Mouse (Mus musculus): ENCODE data around the gene Ctnnb1. TPM values are rescaled to one million over a fixed set of nuclear protein-coding genes. Genes with fewer than 3 reads are reported as not detected.

The Ctnnb1 gene
- polyA plus RNA-seq, 1 experiment: 230 TPM

DNA sequence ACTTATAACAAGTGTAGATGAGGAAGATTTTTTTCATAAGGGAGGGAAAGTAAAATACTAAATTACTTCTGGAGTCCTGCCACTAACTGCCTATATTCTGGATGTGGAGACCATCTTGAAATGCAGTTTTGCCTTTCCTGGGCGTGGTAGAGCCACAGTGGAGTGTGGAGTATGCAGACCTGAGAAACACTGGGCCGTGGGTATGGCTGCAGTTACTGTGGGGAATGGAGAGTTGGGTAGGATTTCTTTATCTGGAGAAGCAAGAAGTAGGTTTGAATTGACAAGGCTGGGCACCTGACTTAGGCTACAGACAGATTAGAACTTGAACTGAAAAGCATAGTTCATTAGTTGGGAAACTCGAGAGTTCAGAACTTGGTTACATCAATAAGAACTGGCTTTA is 15.2 kb downstream of the Ctnnb1 start:
- H3K4me3 ChIP-seq (ENCODE audit: low read depth, low read length): no peak overlapping the region
- H3K27me3 ChIP-seq (ENCODE audit: control insufficient read depth, insufficient read depth, low read length): no peaks in the 10 kb centered on the region
- H3K27ac ChIP-seq (ENCODE audit: insufficient read depth, low read depth, low read length): no peak overlapping the region
- 28% methylated on average over 3 of the region's 3 CpGs for WGBS
- H3K4me1 ChIP-seq (ENCODE audit: control insufficient read depth, insufficient read depth, insufficient read length, low read length): peaks cover 24% of the 10 kb centered on the region
- H3K36me3 ChIP-seq (ENCODE audit: control insufficient read depth, insufficient read depth, low read length): peaks cover 6% of the 10 kb centered on the region; the same call in 1 of the 2 replicates
- no peak for TF ChIP-seq POLR2A (IDR thresholded peaks at IDR 0.05; ENCODE audit: low read depth, low read length)
- no peak for TF ChIP-seq CTCF (IDR thresholded peaks at IDR 0.05; ENCODE audit: extremely low read depth, insufficient read length, insufficient replicate concordance, low read depth, low read length)

DNA sequence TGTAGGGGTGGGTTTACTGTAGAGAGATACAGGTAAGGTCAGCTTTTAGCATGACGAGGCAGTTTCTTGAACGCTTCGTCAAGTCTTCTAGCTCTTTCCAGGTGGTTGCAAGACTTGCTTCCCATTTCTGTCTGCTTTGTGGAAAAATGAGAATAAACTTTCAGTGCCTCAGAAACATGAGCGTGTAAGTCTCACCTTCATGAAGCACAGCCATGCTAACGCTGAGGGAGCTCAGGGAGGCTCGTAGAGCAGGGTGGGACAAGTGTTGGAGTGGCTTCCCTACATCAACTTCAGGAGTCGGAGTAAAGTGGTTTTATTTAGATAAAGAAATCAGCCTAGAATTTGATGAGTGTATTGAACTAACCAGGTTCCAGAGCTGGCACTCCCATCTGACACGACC is 17.1 kb downstream of the Ctnnb1 start:
- no peaks in the 10 kb centered on the region for H3K27me3 ChIP-seq (ENCODE audit: control insufficient read depth, insufficient read depth, low read length)
- H3K36me3 ChIP-seq (ENCODE audit: control insufficient read depth, insufficient read depth, low read length): peaks cover 15% of the 10 kb centered on the region
- TF ChIP-seq POLR2A (IDR thresholded peaks at IDR 0.05; ENCODE audit: low read depth, low read length) (no peak), CTCF (IDR thresholded peaks at IDR 0.05; ENCODE audit: extremely low read depth, insufficient read length, insufficient replicate concordance, low read depth, low read length) (no peak)
- WGBS: 57% methylated on average over 8 of the region's 8 CpGs
- H3K27ac ChIP-seq (ENCODE audit: insufficient read depth, low read depth, low read length): no peak overlapping the region
- peaks cover 17% of the 10 kb centered on the region for H3K4me1 ChIP-seq (ENCODE audit: control insufficient read depth, insufficient read depth, insufficient read length, low read length)
- no peak overlapping the region for H3K4me3 ChIP-seq (ENCODE audit: low read depth, low read length)

DNA sequence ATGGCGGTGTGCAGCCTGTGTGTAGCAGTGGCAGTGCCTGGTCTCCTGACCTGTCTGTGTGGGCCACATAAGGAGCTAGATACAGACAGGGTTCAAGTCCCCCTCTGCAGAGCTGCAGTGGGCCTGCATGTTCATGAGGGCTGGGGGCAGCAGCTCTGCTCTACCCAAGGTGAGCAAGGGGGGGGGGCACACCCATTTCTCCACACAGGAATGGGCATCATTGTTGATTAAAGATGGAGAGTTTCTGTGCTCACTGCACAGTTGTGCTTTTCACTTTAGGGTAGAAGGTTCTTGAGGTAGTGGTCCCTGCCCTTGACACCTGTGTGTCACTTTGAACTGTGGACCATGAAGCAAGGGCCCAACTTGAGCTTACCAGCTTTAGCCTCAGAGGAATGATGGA is 19.8 kb downstream of the Ctnnb1 start:
- 98% methylated on average over 1 of the region's 1 CpGs for WGBS
- Histone ChIP-seq H3K27ac (ENCODE audit: insufficient read depth, low read depth, low read length) (no peak overlapping the region), H3K27me3 (ENCODE audit: control insufficient read depth, insufficient read depth, low read length) (no peaks in the 10 kb centered on the region), H3K4me3 (ENCODE audit: low read depth, low read length) (no peak overlapping the region), H3K36me3 (ENCODE audit: control insufficient read depth, insufficient read depth, low read length) (peaks cover 39% of the 10 kb centered on the region), H3K4me1 (ENCODE audit: control insufficient read depth, insufficient read depth, insufficient read length, low read length) (peaks cover 15% of the 10 kb centered on the region)
- TF ChIP-seq POLR2A (IDR thresholded peaks at IDR 0.05; ENCODE audit: low read depth, low read length) (no peak), CTCF (IDR thresholded peaks at IDR 0.05; ENCODE audit: extremely low read depth, insufficient read length, insufficient replicate concordance, low read depth, low read length) (no peak)

- peaks cover 57% of the 10 kb centered on the region for H3K36me3 ChIP-seq (ENCODE audit: control insufficient read depth, insufficient read depth, low read length)
- H3K4me1 ChIP-seq (ENCODE audit: control insufficient read depth, insufficient read depth, insufficient read length, low read length): peaks cover 13% of the 10 kb centered on the region
- no peak overlapping the region for H3K27ac ChIP-seq (ENCODE audit: insufficient read depth, low read depth, low read length)
- TF ChIP-seq CTCF (IDR thresholded peaks at IDR 0.05; ENCODE audit: extremely low read depth, insufficient read length, insufficient replicate concordance, low read depth, low read length): no peak
- TF ChIP-seq POLR2A (IDR thresholded peaks at IDR 0.05; ENCODE audit: low read depth, low read length): no peak
- H3K4me3 ChIP-seq (ENCODE audit: low read depth, low read length): no peak overlapping the region
- WGBS: 85% methylated on average over 12 of the region's 12 CpGs
- H3K27me3 ChIP-seq (ENCODE audit: control insufficient read depth, insufficient read depth, low read length): no peaks in the 10 kb centered on the region
Observed at GRCm38 (mm10) chr9:120950761-120951160, 21.7 kb downstream of the Ctnnb1 start.

DNA sequence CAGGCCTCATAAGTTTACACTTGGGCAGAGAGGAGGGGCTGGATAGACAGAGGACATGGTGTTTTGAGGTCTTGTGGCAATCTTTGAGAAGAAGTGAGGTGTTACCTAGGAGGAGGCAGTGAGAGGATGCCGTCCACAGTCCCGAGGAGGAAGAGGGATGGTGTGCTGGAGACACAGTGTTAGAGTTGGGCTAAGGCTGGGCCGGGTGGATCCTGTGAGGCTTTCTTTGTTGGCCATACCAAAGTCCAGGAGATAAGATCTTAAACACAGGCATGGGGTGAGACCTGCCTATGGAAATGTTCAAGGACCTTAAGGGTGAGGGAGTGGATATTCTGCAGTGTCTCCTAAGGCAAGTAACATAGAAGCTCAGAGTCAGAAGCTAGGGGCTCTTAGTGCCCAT is 22.9 kb downstream of the Ctnnb1 start:
- Histone ChIP-seq H3K36me3 (ENCODE audit: control insufficient read depth, insufficient read depth, low read length) (peaks cover 68% of the 10 kb centered on the region), H3K4me1 (ENCODE audit: control insufficient read depth, insufficient read depth, insufficient read length, low read length) (peaks cover 11% of the 10 kb centered on the region), H3K27ac (ENCODE audit: insufficient read depth, low read depth, low read length) (no peak overlapping the region), H3K4me3 (ENCODE audit: low read depth, low read length) (no peak overlapping the region), H3K27me3 (ENCODE audit: control insufficient read depth, insufficient read depth, low read length) (no peaks in the 10 kb centered on the region)
- TF ChIP-seq POLR2A (IDR thresholded peaks at IDR 0.05; ENCODE audit: low read depth, low read length) (no peak), CTCF (IDR thresholded peaks at IDR 0.05; ENCODE audit: extremely low read depth, insufficient read length, insufficient replicate concordance, low read depth, low read length) (no peak)
- WGBS: 23% methylated on average over 3 of the region's 3 CpGs

GRCm38 (mm10) chr9:120958051-120958450 is 29.0 kb downstream of the Ctnnb1 start:
- H3K36me3 ChIP-seq (ENCODE audit: control insufficient read depth, insufficient read depth, low read length): peaks cover 88% of the 10 kb centered on the region
- peaks cover 7% of the 10 kb centered on the region; the same call in 1 of the 2 replicates for H3K4me1 ChIP-seq (ENCODE audit: control insufficient read depth, insufficient read depth, insufficient read length, low read length)
- TF ChIP-seq CTCF (IDR thresholded peaks at IDR 0.05; ENCODE audit: extremely low read depth, insufficient read length, insufficient replicate concordance, low read depth, low read length) (no peak), POLR2A (IDR thresholded peaks at IDR 0.05; ENCODE audit: low read depth, low read length) (no peak)
- no peak overlapping the region for H3K27ac ChIP-seq (ENCODE audit: insufficient read depth, low read depth, low read length)
- no peaks in the 10 kb centered on the region for H3K27me3 ChIP-seq (ENCODE audit: control insufficient read depth, insufficient read depth, low read length)
- no peak overlapping the region for H3K4me3 ChIP-seq (ENCODE audit: low read depth, low read length)
- WGBS: 91% methylated on average over 5 of the region's 5 CpGs

GRCm38 (mm10) chr9:120958560-120958959 is 29.5 kb downstream of the Ctnnb1 start:
- Histone ChIP-seq H3K27me3 (ENCODE audit: control insufficient read depth, insufficient read depth, low read length) (no peaks in the 10 kb centered on the region), H3K36me3 (ENCODE audit: control insufficient read depth, insufficient read depth, low read length) (peaks cover 85% of the 10 kb centered on the region), H3K4me1 (ENCODE audit: control insufficient read depth, insufficient read depth, insufficient read length, low read length) (peaks cover 7% of the 10 kb centered on the region; the same call in 1 of the 2 replicates), H3K4me3 (ENCODE audit: low read depth, low read length) (no peak overlapping the region), H3K27ac (ENCODE audit: insufficient read depth, low read depth, low read length) (no peak overlapping the region)
- 68% methylated on average over 6 of the region's 6 CpGs for WGBS
- TF ChIP-seq CTCF (IDR thresholded peaks at IDR 0.05; ENCODE audit: extremely low read depth, insufficient read length, insufficient replicate concordance, low read depth, low read length) (no peak), POLR2A (IDR thresholded peaks at IDR 0.05; ENCODE audit: low read depth, low read length) (no peak)
